Mouse (Mus musculus): Measurements from ENCODE around the gene Bckdha. TPM values are rescaled to one million over a fixed set of nuclear protein-coding genes. Genes with fewer than 3 reads are reported as not detected.

Bckdha gene
- polyA plus RNA-seq, 1 experiment from 2014 or later = 96.3 TPM

DNA sequence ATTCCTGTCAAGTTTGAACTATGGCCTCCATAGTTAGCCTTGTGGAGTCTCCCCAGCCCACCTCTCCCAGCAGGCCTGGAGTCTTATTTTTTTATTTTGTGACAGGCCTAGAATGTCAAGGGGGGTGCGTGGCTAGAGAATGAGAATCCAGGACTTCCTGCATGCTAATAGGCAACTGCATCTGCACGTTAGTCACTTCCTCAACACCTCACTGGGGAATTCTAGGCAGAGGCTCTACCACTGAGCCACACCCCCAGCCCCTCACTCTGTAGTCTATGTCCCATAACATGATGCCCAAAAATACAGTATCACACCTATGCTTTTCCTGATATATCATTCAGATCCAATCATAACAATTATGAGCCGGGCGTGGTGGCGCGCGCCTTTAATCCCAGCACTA is 18.2 kb upstream of the Bckdha start:
- ATAC-seq (replicated peaks; ENCODE audit: low FRiP score, low read depth) (no peak), DNase-seq (ENCODE audit: low spot score) (no peak)
- TF ChIP-seq CTCF (IDR thresholded peaks at IDR 0.05; ENCODE audit: low read depth) = no peak
- H3K4me3 ChIP-seq (replicated peaks; ENCODE audit: low read depth, low read length) = no peak overlapping the region
- H3K4me1 ChIP-seq (replicated peaks; ENCODE audit: insufficient read depth, low read length) = 0 out of 2 replicates have a peak, but pooled peaks cover 4% of the 10 kb centered on the region
- H3K4me2 ChIP-seq (ENCODE audit: low read length) = no peak overlapping the region
- H3K27ac ChIP-seq = no peak overlapping the region
- no peaks in the 10 kb centered on the region for H3K36me3 ChIP-seq (ENCODE audit: insufficient read depth, low read length)
- H3K9ac ChIP-seq (ENCODE audit: low read depth, low read length) = no peak overlapping the region
- 90% methylated on average over 7 of the region's 7 CpGs for WGBS
- no peaks in the 10 kb centered on the region for H3K27me3 ChIP-seq (ENCODE audit: insufficient read depth, low read length)
- no peaks in the 10 kb centered on the region for H3K9me3 ChIP-seq (replicated peaks; ENCODE audit: low read length)

DNA sequence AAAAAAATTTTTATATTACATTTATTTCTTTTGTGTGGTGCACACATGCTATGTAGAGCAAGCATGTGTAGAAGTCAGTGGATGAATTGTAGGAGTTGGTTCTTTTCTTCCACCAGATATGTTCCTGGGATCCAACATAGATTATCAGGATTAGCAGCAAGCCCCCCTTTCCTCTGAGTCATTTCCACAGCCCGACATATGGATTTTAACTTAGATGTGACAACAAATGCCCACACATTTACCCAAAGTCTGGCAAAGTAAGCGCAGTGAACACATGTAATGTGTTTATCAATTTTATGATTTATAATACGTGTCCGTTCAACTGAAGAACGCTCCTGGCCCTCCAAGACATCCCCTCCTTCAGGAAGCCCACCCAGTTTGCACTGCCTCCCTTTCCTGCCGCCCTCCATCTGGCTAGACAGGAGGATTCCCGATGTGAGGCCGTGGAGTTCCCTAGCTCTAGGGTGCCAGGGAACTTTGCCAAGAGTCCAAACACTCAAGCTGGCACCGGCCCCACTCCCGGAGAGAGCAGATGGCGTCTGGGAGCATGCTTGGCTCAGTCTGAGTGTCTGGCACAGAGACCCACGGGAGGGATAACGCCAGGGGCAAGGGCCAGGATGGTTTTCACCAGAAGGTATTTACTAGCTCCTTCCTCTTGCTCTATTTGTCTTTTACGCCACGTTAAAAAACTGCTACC is 17.5 kb upstream of the Bckdha start:
- Histone ChIP-seq H3K36me3 (ENCODE audit: insufficient read depth, low read length) (no peaks in the 10 kb centered on the region), H3K4me2 (ENCODE audit: low read length) (no peak overlapping the region), H3K27me3 (ENCODE audit: insufficient read depth, low read length) (no peaks in the 10 kb centered on the region), H3K9ac (ENCODE audit: low read depth, low read length) (no peak overlapping the region), H3K27ac (no peak overlapping the region), H3K4me3 (replicated peaks; ENCODE audit: low read depth, low read length) (no peak overlapping the region), H3K4me1 (replicated peaks; ENCODE audit: insufficient read depth, low read length) (0 out of 2 replicates have a peak, but pooled peaks cover 2% of the 10 kb centered on the region), H3K9me3 (replicated peaks; ENCODE audit: low read length) (no peaks in the 10 kb centered on the region)
- DNase-seq (ENCODE audit: low spot score) = no peak
- no peak for TF ChIP-seq CTCF (IDR thresholded peaks at IDR 0.05; ENCODE audit: low read depth)
- ATAC-seq (replicated peaks; ENCODE audit: low FRiP score, low read depth) = no peak
- WGBS = 62% methylated on average over 15 of the region's 15 CpGs

DNA sequence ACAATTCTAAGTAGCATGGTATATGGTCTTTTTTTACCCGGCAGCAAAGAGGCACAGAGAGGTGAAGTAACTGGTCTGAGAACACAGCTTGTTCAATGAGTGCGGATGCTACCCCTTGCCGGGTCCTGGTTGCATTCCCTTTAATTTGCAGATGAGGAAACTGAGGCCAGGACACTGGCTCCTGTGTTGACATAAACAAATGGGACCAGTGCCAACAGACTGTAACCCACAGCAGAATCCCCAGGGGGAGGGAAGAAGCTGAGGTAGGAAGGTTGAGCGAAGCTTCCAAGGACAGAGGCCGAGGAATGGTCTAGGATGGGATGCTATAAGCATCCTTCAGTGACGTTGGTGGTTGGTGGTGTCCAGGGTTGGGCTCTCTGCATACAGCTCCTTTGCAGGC is 16.6 kb upstream of the Bckdha start:
- Histone ChIP-seq H3K4me2 (ENCODE audit: low read length) (no peak overlapping the region; the same call in 1 of the 2 replicates), H3K9ac (ENCODE audit: low read depth, low read length) (no peak overlapping the region), H3K4me3 (replicated peaks; ENCODE audit: low read depth, low read length) (peak overlapping the region; percentile 27; the same call in 1 of the 2 replicates), H3K27me3 (ENCODE audit: insufficient read depth, low read length) (no peaks in the 10 kb centered on the region), H3K4me1 (replicated peaks; ENCODE audit: insufficient read depth, low read length) (no peaks in the 10 kb centered on the region), H3K27ac (no peak overlapping the region), H3K36me3 (ENCODE audit: insufficient read depth, low read length) (no peaks in the 10 kb centered on the region), H3K9me3 (replicated peaks; ENCODE audit: low read length) (no peaks in the 10 kb centered on the region)
- WGBS = 50% methylated on average over 6 of the region's 6 CpGs
- no peak for TF ChIP-seq CTCF (IDR thresholded peaks at IDR 0.05; ENCODE audit: low read depth)
- no peak for ATAC-seq (replicated peaks; ENCODE audit: low FRiP score, low read depth)
- DNase-seq (ENCODE audit: low spot score) = no peak

DNA sequence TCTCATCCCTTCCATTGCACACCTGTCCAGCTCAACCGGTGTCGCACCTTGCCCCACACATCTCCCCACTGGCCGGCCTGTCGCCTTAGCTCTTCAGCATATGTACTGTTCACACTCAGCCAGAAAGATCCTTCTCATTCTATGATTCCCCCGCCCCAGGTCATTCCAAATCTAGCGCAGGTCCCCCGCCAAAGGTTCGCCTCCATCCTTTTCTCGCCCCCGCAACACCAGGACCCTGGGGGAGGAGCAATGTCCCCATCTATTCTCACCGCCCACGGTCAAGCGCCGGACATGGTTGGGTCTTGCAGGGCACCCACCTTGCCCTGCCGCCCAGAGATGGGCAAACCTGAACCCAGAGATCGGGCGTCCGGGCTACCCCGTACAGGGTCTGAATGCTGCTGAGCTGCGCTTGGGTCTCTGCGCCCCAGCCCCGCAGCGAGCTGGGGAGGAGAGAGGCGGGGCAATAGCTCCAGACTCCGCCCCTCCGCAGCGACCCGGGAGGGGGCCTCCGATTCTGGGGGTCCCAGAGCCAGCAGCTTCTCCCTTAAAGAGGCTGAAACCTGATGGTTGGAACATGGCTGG is 16.0 kb upstream of the Bckdha start, which contains the start of gene Tmem91:
TSS of gene Tmem91 (minus strand) at position 448 of the 582 bp plus-strand sequence.
- Histone ChIP-seq H3K27ac (no peak within 1 kb of the TSS), H3K4me3 (replicated peaks; ENCODE audit: low read depth, low read length) (peak within 1 kb of the TSS; percentile 27), H3K4me2 (ENCODE audit: low read length) (peak within 1 kb of the TSS; percentile 58), H3K4me1 (replicated peaks; ENCODE audit: insufficient read depth, low read length) (no peaks in the 10 kb centered on the region), H3K27me3 (ENCODE audit: insufficient read depth, low read length) (no peaks in the 10 kb centered on the region), H3K36me3 (ENCODE audit: insufficient read depth, low read length) (no peaks in the 10 kb centered on the region), H3K9me3 (replicated peaks; ENCODE audit: low read length) (no peaks in the 10 kb centered on the region), H3K9ac (ENCODE audit: low read depth, low read length) (peak within 1 kb of the TSS; percentile 23; the same call in 1 of the 2 replicates)
- 4% methylated on average over 29 of the region's 29 CpGs for WGBS
- DNase-seq (ENCODE audit: low spot score) (no peak), ATAC-seq (replicated peaks; ENCODE audit: low FRiP score, low read depth) (no peak)
- TF ChIP-seq CTCF (IDR thresholded peaks at IDR 0.05; ENCODE audit: low read depth) = no peak

DNA sequence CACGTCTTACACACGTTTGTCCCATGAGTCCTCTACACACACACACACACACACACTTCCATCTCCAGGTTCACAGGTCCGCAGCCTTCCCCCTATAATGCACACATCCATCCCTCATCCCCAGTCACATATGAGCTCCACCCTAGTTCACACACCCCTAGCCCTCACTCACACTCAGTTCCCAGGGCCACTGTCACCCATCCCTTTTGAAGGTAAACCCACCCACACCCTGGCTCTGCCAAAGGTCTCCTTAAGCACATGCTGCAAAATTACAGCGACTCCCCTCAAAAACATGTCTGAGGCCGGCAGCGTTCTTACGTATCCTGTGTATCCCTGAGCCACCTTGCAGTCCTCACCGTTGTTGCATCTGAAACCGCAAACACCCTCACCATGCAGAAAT is 15.5 kb upstream of the Bckdha start:
- ATAC-seq (replicated peaks; ENCODE audit: low FRiP score, low read depth) (no peak), DNase-seq (ENCODE audit: low spot score) (no peak)
- Histone ChIP-seq H3K36me3 (ENCODE audit: insufficient read depth, low read length) (no peaks in the 10 kb centered on the region), H3K27me3 (ENCODE audit: insufficient read depth, low read length) (no peaks in the 10 kb centered on the region), H3K4me2 (ENCODE audit: low read length) (0 out of 2 replicates have a peak overlapping the region, but pooled peaks have one; percentile 58), H3K27ac (no peak overlapping the region), H3K4me3 (replicated peaks; ENCODE audit: low read depth, low read length) (no peak overlapping the region), H3K9me3 (replicated peaks; ENCODE audit: low read length) (no peaks in the 10 kb centered on the region), H3K4me1 (replicated peaks; ENCODE audit: insufficient read depth, low read length) (no peaks in the 10 kb centered on the region), H3K9ac (ENCODE audit: low read depth, low read length) (no peak overlapping the region)
- WGBS = 25% methylated on average over 9 of the region's 9 CpGs
- TF ChIP-seq CTCF (IDR thresholded peaks at IDR 0.05; ENCODE audit: low read depth) = no peak

GRCm38 (mm10) chr7:25672442-25672841 is 13.7 kb upstream of the Bckdha start:
- H3K4me3 ChIP-seq (replicated peaks; ENCODE audit: low read depth, low read length) = no peak overlapping the region
- 57% methylated on average over 4 of the region's 4 CpGs for WGBS
- no peaks in the 10 kb centered on the region for H3K4me1 ChIP-seq (replicated peaks; ENCODE audit: insufficient read depth, low read length)
- no peak overlapping the region for H3K27ac ChIP-seq
- TF ChIP-seq CTCF (IDR thresholded peaks at IDR 0.05; ENCODE audit: low read depth) = 0 out of 2 replicates have a peak, but pooled peaks have one; percentile 12
- no peaks in the 10 kb centered on the region for H3K27me3 ChIP-seq (ENCODE audit: insufficient read depth, low read length)
- ATAC-seq (replicated peaks; ENCODE audit: low FRiP score, low read depth) (no peak), DNase-seq (ENCODE audit: low spot score) (no peak)
- H3K9me3 ChIP-seq (replicated peaks; ENCODE audit: low read length) = no peaks in the 10 kb centered on the region
- H3K4me2 ChIP-seq (ENCODE audit: low read length) = no peak overlapping the region
- peaks cover 10% of the 10 kb centered on the region; the same call in 1 of the 2 replicates for H3K36me3 ChIP-seq (ENCODE audit: insufficient read depth, low read length)
- H3K9ac ChIP-seq (ENCODE audit: low read depth, low read length) = no peak overlapping the region

All from kidney, postnatal 0 days (tissue).